Mouse (Mus musculus) hindbrain, embryonic 13.5 days (tissue): ENCODE data around the gene Tmprss12. TPM values are rescaled to one million over a fixed set of nuclear protein-coding genes. Genes with fewer than 3 reads are reported as not detected.

Source experiments
- ATAC-seq: fragments of 200-750 bp; cut with Nextera tagmentation; 2 replicates; pipeline ENCODE4 v1.8.0; 2017; ENCODE audit warnings: moderate TSS enrichment; ENCODE audit not compliant: low FRiP score
- H3K27ac ChIP-seq: fragments of 300-500 bp; sonication (generic); 2 replicates; pipeline ENCODE4 v1.5.1; 2015; ENCODE audit warnings: inconsistent platforms, mild to moderate bottlenecking, moderate library complexity
- H3K27me3 ChIP-seq: fragments of 300-500 bp; sonication (generic); 2 replicates; pipeline ENCODE4 v1.6.1; 2015; ENCODE audit warnings: mild to moderate bottlenecking, inconsistent platforms
- H3K36me3 ChIP-seq: fragments of 300-500 bp; sonication (generic); 2 replicates; pipeline ENCODE4 v1.6.1; 2015; ENCODE audit warnings: mild to moderate bottlenecking, inconsistent platforms
- H3K4me1 ChIP-seq: fragments of 300-500 bp; sonication (generic); replicated peaks from 2 replicates; pipeline ENCODE4 v1.6.1; 2015; ENCODE audit warnings: inconsistent platforms
- H3K4me2 ChIP-seq: fragments of 300-500 bp; sonication (generic); 2 replicates; pipeline ENCODE4 v1.6.1; 2015; ENCODE audit warnings: inconsistent platforms, mild to moderate bottlenecking, moderate library complexity
- H3K4me3 ChIP-seq: fragments of 300-500 bp; sonication (generic); 2 replicates; pipeline ENCODE4 v1.5.1; 2015; ENCODE audit warnings: mild to moderate bottlenecking, inconsistent platforms
- H3K9ac ChIP-seq: fragments of 300-500 bp; sonication (generic); 2 replicates; pipeline ENCODE4 v1.6.1; 2015; ENCODE audit warnings: mild to moderate bottlenecking, inconsistent platforms
- H3K9me3 ChIP-seq: fragments of 300-500 bp; sonication (generic); 2 replicates; pipeline ENCODE4 v1.6.1; 2016; ENCODE audit warnings: inconsistent platforms
- WGBS: fragments of 180-500 bp; shearing (Covaris S2); methylation state at CpG from one replicate; pipeline ENCODE4 v1.1.7; 2015; 5-methylcytosine and 5-hydroxymethylcytosine counted together
- polyA plus RNA-seq: library from polyadenylated mRNA; unstranded; fragments of >200 nt; fragmentation: Nextera tagmentation; extraction: Ambion mirVana; gene quantifications from 2 replicates; pipeline ENCODE4 v1.2.1, GENCODE M21; 2015

The Tmprss12 gene
- polyA plus RNA-seq: not detected in 2 replicates

- Histone ChIP-seq H3K4me3 (no peak within 1 kb of the TSS), H3K4me2 (no peak within 1 kb of the TSS), H3K9ac (no peak within 1 kb of the TSS), H3K36me3 (no peaks in the 10 kb centered on the region), H3K4me1 (no peaks in the 10 kb centered on the region), H3K27me3 (no peaks in the 10 kb centered on the region), H3K27ac (no peak within 1 kb of the TSS), H3K9me3 (no peaks in the 10 kb centered on the region)
- ATAC-seq: no peak
- WGBS: 98% methylated on average over 20 of the region's 20 CpGs
These were observed at the start of gene Tmprss12 for GRCm38 (mm10) chr15:100280626-100281025. Gene Tmprss12 (plus strand): TSS chr15:100280837.

GRCm38 (mm10) chr15:100231616-100232525 is 48.8 kb upstream of the Tmprss12 start:
- Histone ChIP-seq H3K4me1 (peaks cover 17% of the 10 kb centered on the region), H3K9me3 (no peaks in the 10 kb centered on the region), H3K27ac (no peak overlapping the region), H3K4me2 (no peak overlapping the region), H3K27me3 (no peaks in the 10 kb centered on the region), H3K4me3 (no peak overlapping the region), H3K9ac (no peak overlapping the region), H3K36me3 (peaks cover 38% of the 10 kb centered on the region)
- ATAC-seq: no peak
- 90% methylated on average over 14 of the region's 14 CpGs for WGBS

GRCm38 (mm10) chr15:100235208-100235965 is 45.2 kb upstream of the Tmprss12 start:
- WGBS: 93% methylated on average over 12 of the region's 12 CpGs

GRCm38 (mm10) chr15:100236952-100237351 is 43.7 kb upstream of the Tmprss12 start:
- Histone ChIP-seq H3K27me3 (no peaks in the 10 kb centered on the region), H3K36me3 (peaks cover 72% of the 10 kb centered on the region), H3K4me2 (no peak overlapping the region), H3K9ac (no peak overlapping the region), H3K4me1 (no peaks in the 10 kb centered on the region), H3K9me3 (no peaks in the 10 kb centered on the region), H3K27ac (no peak overlapping the region), H3K4me3 (no peak overlapping the region)
- ATAC-seq: no peak
- 91% methylated on average over 6 of the region's 6 CpGs for WGBS

More at GRCm38 (mm10) chr15:100235208-100235965, 45.2 kb upstream of the Tmprss12 start:
- Histone ChIP-seq H3K9ac (no peak overlapping the region), H3K27me3 (no peaks in the 10 kb centered on the region), H3K4me3 (no peak overlapping the region), H3K9me3 (no peaks in the 10 kb centered on the region), H3K36me3 (peaks cover 61% of the 10 kb centered on the region), H3K4me1 (no peaks in the 10 kb centered on the region), H3K4me2 (no peak overlapping the region), H3K27ac (no peak overlapping the region)
- ATAC-seq: no peak

GRCm38 (mm10) chr15:100241780-100242179 is 38.9 kb upstream of the Tmprss12 start:
- H3K9ac ChIP-seq: no peak overlapping the region
- no peak overlapping the region for H3K27ac ChIP-seq
- no peak overlapping the region for H3K4me3 ChIP-seq
- H3K36me3 ChIP-seq: peaks cover 76% of the 10 kb centered on the region
- no peak overlapping the region for H3K4me2 ChIP-seq
- H3K27me3 ChIP-seq: no peaks in the 10 kb centered on the region
- no peaks in the 10 kb centered on the region for H3K9me3 ChIP-seq
- no peaks in the 10 kb centered on the region for H3K4me1 ChIP-seq
- ATAC-seq: no peak
- 97% methylated on average over 6 of the region's 6 CpGs for WGBS

GRCm38 (mm10) chr15:100245951-100246350 is 34.7 kb upstream of the Tmprss12 start:
- 95% methylated on average over 7 of the region's 7 CpGs for WGBS
- Histone ChIP-seq H3K9ac (no peak overlapping the region), H3K4me1 (no peaks in the 10 kb centered on the region), H3K4me2 (no peak overlapping the region), H3K27me3 (no peaks in the 10 kb centered on the region), H3K9me3 (no peaks in the 10 kb centered on the region), H3K4me3 (no peak overlapping the region), H3K27ac (no peak overlapping the region), H3K36me3 (peaks cover 89% of the 10 kb centered on the region)
- no peak for ATAC-seq

GRCm38 (mm10) chr15:100247296-100247695 is 33.3 kb upstream of the Tmprss12 start:
- H3K4me3 ChIP-seq: no peak overlapping the region
- no peaks in the 10 kb centered on the region for H3K9me3 ChIP-seq
- no peak for ATAC-seq
- peaks cover 93% of the 10 kb centered on the region for H3K36me3 ChIP-seq
- no peak overlapping the region for H3K4me2 ChIP-seq
- no peak overlapping the region for H3K27ac ChIP-seq
- H3K9ac ChIP-seq: no peak overlapping the region
- H3K27me3 ChIP-seq: no peaks in the 10 kb centered on the region
- no peaks in the 10 kb centered on the region for H3K4me1 ChIP-seq
- WGBS: 94% methylated on average over 9 of the region's 9 CpGs

GRCm38 (mm10) chr15:100248665-100249433 is 31.8 kb upstream of the Tmprss12 start:
- Histone ChIP-seq H3K27ac (no peak overlapping the region), H3K4me3 (no peak overlapping the region), H3K27me3 (no peaks in the 10 kb centered on the region), H3K4me2 (no peak overlapping the region), H3K9ac (no peak overlapping the region), H3K36me3 (peaks cover 94% of the 10 kb centered on the region), H3K9me3 (no peaks in the 10 kb centered on the region), H3K4me1 (no peaks in the 10 kb centered on the region)
- 97% methylated on average over 6 of the region's 6 CpGs for WGBS
- no peak for ATAC-seq

GRCm38 (mm10) chr15:100251153-100251780 is 29.4 kb upstream of the Tmprss12 start:
- Histone ChIP-seq H3K4me2 (no peak overlapping the region), H3K4me3 (no peak overlapping the region), H3K27ac (no peak overlapping the region), H3K9ac (no peak overlapping the region), H3K9me3 (no peaks in the 10 kb centered on the region), H3K4me1 (no peaks in the 10 kb centered on the region), H3K27me3 (no peaks in the 10 kb centered on the region), H3K36me3 (peaks cover 98% of the 10 kb centered on the region)
- 92% methylated on average over 6 of the region's 6 CpGs for WGBS
- ATAC-seq: no peak

GRCm38 (mm10) chr15:100256386-100256785 is 24.3 kb upstream of the Tmprss12 start:
- Histone ChIP-seq H3K4me3 (no peak overlapping the region), H3K9ac (no peak overlapping the region), H3K9me3 (no peaks in the 10 kb centered on the region), H3K36me3 (peaks cover 78% of the 10 kb centered on the region), H3K4me2 (no peak overlapping the region), H3K4me1 (no peaks in the 10 kb centered on the region), H3K27ac (no peak overlapping the region), H3K27me3 (no peaks in the 10 kb centered on the region)
- WGBS: 97% methylated on average over 6 of the region's 6 CpGs
- ATAC-seq: no peak

- H3K27me3 ChIP-seq: no peaks in the 10 kb centered on the region
- no peaks in the 10 kb centered on the region for H3K4me1 ChIP-seq
- no peak overlapping the region for H3K4me3 ChIP-seq
- WGBS: 94% methylated on average over 5 of the region's 5 CpGs
- no peak overlapping the region for H3K4me2 ChIP-seq
- H3K9me3 ChIP-seq: no peaks in the 10 kb centered on the region
- H3K27ac ChIP-seq: no peak overlapping the region
- no peak for ATAC-seq
- peaks cover 72% of the 10 kb centered on the region for H3K36me3 ChIP-seq
- no peak overlapping the region for H3K9ac ChIP-seq
These were observed 23.3 kb upstream of the Tmprss12 start for GRCm38 (mm10) chr15:100257305-100257704.
